Comparison of ENCODE assay signal across 18 mouse cellular contexts in genomic region chrX:53799074-53799473, GRCm38 (mm10). TPM values are rescaled to one million over a fixed set of nuclear protein-coding genes. Genes with fewer than 3 reads are reported as not detected.
DNase-seq lines count a peak whose midpoint lies in the region; ATAC-seq and TF ChIP-seq lines count a peak whose summit lies in the region.
"Had no signal": no experiment of that assay in that cellular context is flagged by ENCODE, and none has a peak within 500 bp of the region (broad histone marks: within the 10 kb centered on the region; RNA-seq: fewer than 3 reads in every experiment).

No protein-coding gene starts in this region.

- no peak; the same call in none of the 2 replicates for TF ChIP-seq RAD21 in CH12.LX (IDR thresholded peaks at IDR 0.05; ENCODE audit: low read depth, low read length)

- dilution Hi-C loops in CH12.LX (cut with MboI; ENCODE audit: extremely low pct_ligation_motif_present, extremely low pct_unique_long_range_greater_than_20kb, low sequenced_read_pairs): no loop called here

- no peak overlapping the region for H3K4me3 ChIP-seq in CH12.LX (replicated peaks in 1 of 3; ENCODE audit: low read depth in 2 of 3, low read length in 2 of 3, poor library complexity in 1 of 3)
- H3K4me3 ChIP-seq: liver, embryonic 15.5 days; megakaryocyte, embryonic 14.5 days; neural tube, embryonic 13.5 days had no signal

- TF ChIP-seq EP300 in CH12.LX (IDR thresholded peaks at IDR 0.05; ENCODE audit: low read length): no peak

- H3K27ac ChIP-seq in CH12.LX (ENCODE audit: insufficient read depth, low read depth): no peak overlapping the region
- H3K27ac ChIP-seq: liver, embryonic 15.5 days; neural tube, embryonic 13.5 days had no signal

- TF ChIP-seq POLR2A in CH12.LX (IDR thresholded peaks at IDR 0.05; ENCODE audit: low read depth, low read length): no peak

- H3K9ac ChIP-seq in CH12.LX (ENCODE audit: insufficient read depth, low read depth): no peak overlapping the region
- H3K9ac ChIP-seq: liver, embryonic 15.5 days; neural tube, embryonic 13.5 days had no signal

- H3K9me3 ChIP-seq in CH12.LX (replicated peaks; ENCODE audit: low read length): no peaks in the 10 kb centered on the region
- H3K9me3 ChIP-seq: liver, embryonic 15.5 days; megakaryocyte, embryonic 14.5 days; neural tube, embryonic 13.5 days had no signal

- no peaks in the 10 kb centered on the region for H3K79me2 ChIP-seq in CH12.LX (replicated peaks; ENCODE audit: control insufficient read depth, extremely low read depth, insufficient read depth, poor library complexity, severe bottlenecking)

- in situ Hi-C loops in CH12.LX (cut with MboI; ENCODE audit: low pct_ligation_motif_present, low pct_unique_long_range_greater_than_20kb, low sequenced_read_pairs): no loop called here

- no peaks in the 10 kb centered on the region for H3K27me3 ChIP-seq in CH12.LX (replicated peaks)
- H3K27me3 ChIP-seq: liver, embryonic 15.5 days; megakaryocyte, embryonic 14.5 days; neural tube, embryonic 13.5 days had no signal

- H3K4me2 ChIP-seq in CH12.LX (ENCODE audit: insufficient read depth, low read depth, poor library complexity, severe bottlenecking): no peak overlapping the region
- H3K4me2 ChIP-seq: liver, embryonic 15.5 days; neural tube, embryonic 13.5 days had no signal

- H3K36me3 ChIP-seq in CH12.LX (replicated peaks in 1 of 2; ENCODE audit: control insufficient read depth in 1 of 2, insufficient read depth in 1 of 2, low read length in 1 of 2): no peaks in the 10 kb centered on the region
- H3K36me3 ChIP-seq: liver, embryonic 15.5 days; neural tube, embryonic 13.5 days had no signal

- no peak for TF ChIP-seq CTCF in CH12.LX (conservative IDR thresholded peaks at IDR 0.05 in 1 of 2, IDR thresholded peaks at IDR 0.05 in 1 of 2; ENCODE audit: low read depth in 2 of 2, low read length in 2 of 2)

- peak; percentile 8 to 19 for DNase-seq in cerebellum, postnatal 10 days
- no peak for DNase-seq in cerebellum, adult 11-12 months
- DNase-seq in kidney, adult 9 months: peak; percentile 3
- no peak for DNase-seq in kidney, postnatal 14 days
- DNase-seq in CH12.LX (ENCODE audit: extremely low read depth): peak; percentile 2
- DNase-seq in embryo, embryonic 11 days: peak; percentile 14
- DNase-seq in thymus, postnatal 0 days (ENCODE audit: low spot score): no peak
- DNase-seq: B cell, adult 2 months; gastrocnemius, postnatal 25 days; heart, postnatal 10 days; kidney, postnatal 10 days had no signal

- ATAC-seq in granulocyte monocyte progenitor cell, adult 5-6 weeks (replicated peaks; ENCODE audit: poor library complexity, severe bottlenecking): no peak

- no peaks in the 10 kb centered on the region for H3K4me1 ChIP-seq in CH12.LX (ENCODE audit: control insufficient read depth in 1 of 2, insufficient read depth in 2 of 2)
- H3K4me1 ChIP-seq: liver, embryonic 15.5 days; megakaryocyte, embryonic 14.5 days; neural tube, embryonic 13.5 days had no signal

TF ChIP-seq in CH12.LX, 34 proteins besides CTCF, POLR2A, EP300 and RAD21:
- TF ChIP-seq RCOR1 (conservative IDR thresholded peaks at IDR 0.05; ENCODE audit: low read depth, low read length) (no peak), NRF1 (IDR thresholded peaks at IDR 0.05; ENCODE audit: low read depth, low read length) (no peak), PAX5 (IDR thresholded peaks at IDR 0.05; ENCODE audit: low read length) (no peak), E2F4 (IDR thresholded peaks at IDR 0.05; ENCODE audit: insufficient replicate concordance, low read depth, low read length) (no peak), JUND (conservative IDR thresholded peaks at IDR 0.05; ENCODE audit: low read depth, low read length) (no peak), CHD1 (IDR thresholded peaks at IDR 0.05; ENCODE audit: low read depth, low read length) (no peak), ELF1 (IDR thresholded peaks at IDR 0.05; ENCODE audit: low read depth, low read length) (no peak), MAFK (IDR thresholded peaks at IDR 0.05; ENCODE audit: insufficient replicate concordance, low read length) (no peak), TBP (conservative IDR thresholded peaks at IDR 0.05; ENCODE audit: low read depth, low read length) (no peak), USF1 (IDR thresholded peaks at IDR 0.05; ENCODE audit: low read depth, low read length) (no peak), NELFE (IDR thresholded peaks at IDR 0.05; ENCODE audit: low read depth, low read length) (no peak), POLR2AphosphoS2 (IDR thresholded peaks at IDR 0.05; ENCODE audit: low read depth, low read length) (no peak), ETS1 (conservative IDR thresholded peaks at IDR 0.05; ENCODE audit: low read depth, low read length) (no peak), KAT2A (IDR thresholded peaks at IDR 0.05; ENCODE audit: insufficient replicate concordance, low read length) (no peak), CHD2 (IDR thresholded peaks at IDR 0.05; ENCODE audit: low read length) (no peak), HCFC1 (IDR thresholded peaks at IDR 0.05; ENCODE audit: low read depth, low read length) (no peak), USF2 (conservative IDR thresholded peaks at IDR 0.05; ENCODE audit: low read depth, low read length) (no peak)

RNA-seq across cellular contexts. Expression of gene Xlr, which starts 1.6 kb away (rescaled TPM):
- total RNA-seq in CH12.LX (2012; rRNA removed) (2.8 and 3.5 TPM in 2 replicates), CH12.LX (2014; rRNA removed) (27.2 and 32.7 TPM in 2 replicates)
- 11.0 and 13.4 TPM in 2 replicates for polyA plus RNA-seq in CH12.LX (2012; ENCODE audit: insufficient read length, low read depth)
- total RNA-seq in granulocyte monocyte progenitor cell, adult 5-6 weeks (2014; fragmentation: Nextera tagmentation): 3.3 and 16.8 TPM in 2 replicates
- 4.6 and 10.4 TPM in 2 replicates for total RNA-seq in granulocyte monocyte progenitor cell, adult 5-6 weeks (2017)
- polyA plus RNA-seq in thymus, postnatal 0 days (2015; fragmentation: Nextera tagmentation; extraction: Ambion mirVana): 4.2 and 5.9 TPM in 2 replicates

RNA-seq across cellular contexts. Expression of gene Zfp36l3, which starts 22.9 kb away (rescaled TPM):
- not detected in 2 replicates for total RNA-seq in CH12.LX (2012; rRNA removed)
- total RNA-seq in CH12.LX (2014; rRNA removed): not detected in 2 replicates
- not detected in 2 replicates for polyA plus RNA-seq in CH12.LX (2012; ENCODE audit: insufficient read length, low read depth)
- total RNA-seq in granulocyte monocyte progenitor cell, adult 5-6 weeks (2014; fragmentation: Nextera tagmentation): not detected in 2 replicates
- not detected in 2 replicates for total RNA-seq in granulocyte monocyte progenitor cell, adult 5-6 weeks (2017)
- polyA plus RNA-seq in thymus, postnatal 0 days (2015; fragmentation: Nextera tagmentation; extraction: Ambion mirVana): not detected in 2 replicates
- total RNA-seq: gastrocnemius, postnatal 25 days; heart, postnatal 10 days; left cerebral cortex, adult 18-20 months had no signal
- polyA plus RNA-seq: forebrain, embryonic 11.5 days; liver, embryonic 15.5 days; neural tube, embryonic 13.5 days; small intestine, adult 2 months had no signal

RNA-seq across cellular contexts. Expression of gene 1700013H16Rik, which starts 41.4 kb away (rescaled TPM):
- total RNA-seq in CH12.LX (2012; rRNA removed): not detected in 2 replicates
- total RNA-seq in CH12.LX (2014; rRNA removed): not detected in 2 replicates
- not detected in 2 replicates for polyA plus RNA-seq in CH12.LX (2012; ENCODE audit: insufficient read length, low read depth)
- total RNA-seq in granulocyte monocyte progenitor cell, adult 5-6 weeks (2014; fragmentation: Nextera tagmentation): not detected in 2 replicates
- total RNA-seq in granulocyte monocyte progenitor cell, adult 5-6 weeks (2017): not detected in 2 replicates
- polyA plus RNA-seq in thymus, postnatal 0 days (2015; fragmentation: Nextera tagmentation; extraction: Ambion mirVana): not detected in 2 replicates
- total RNA-seq: gastrocnemius, postnatal 25 days; heart, postnatal 10 days; left cerebral cortex, adult 18-20 months had no signal
- polyA plus RNA-seq: forebrain, embryonic 11.5 days; liver, embryonic 15.5 days; neural tube, embryonic 13.5 days; small intestine, adult 2 months had no signal

Comparison
In these comparisons a context has a peak if more than half of its experiments do, and no peak if none do; other contexts are left out.
1. DNase-seq: peak in cerebellum, postnatal 10 days (2 of 2), kidney, adult 9 months (single experiment), CH12.LX (single experiment) and embryo, embryonic 11 days (single experiment); none in cerebellum, adult 11-12 months (single experiment), kidney, postnatal 14 days (single experiment) and thymus, postnatal 0 days (single experiment).